Mouse (Mus musculus): ENCODE data around the gene Rab17. TPM values are rescaled to one million over a fixed set of nuclear protein-coding genes. Genes with fewer than 3 reads are reported as not detected.
A peak's percentile ranks its signal among the peaks of the same experiment; 100 is the strongest.

Rab17 gene
- polyA plus RNA-seq, 1 experiment from 2014 or later, result 3.8 TPM

- H3K4me1 ChIP-seq, result peaks cover 29% of the 10 kb centered on the region
- no peak overlapping the region for H3K27ac ChIP-seq
- WGBS, result 82% methylated on average over 8 of the region's 8 CpGs
Observed at GRCm38 (mm10) chr1:91003522-91004253, 34.2 kb upstream of the Rab17 start.

GRCm38 (mm10) chr1:91002641-91003040 lies 33.2 kb upstream of the Rab17 start:
- H3K4me2 ChIP-seq, result no peak overlapping the region
- H3K27ac ChIP-seq, result no peak overlapping the region
- 88% methylated on average over 3 of the region's 3 CpGs for WGBS
- no peak overlapping the region for H3K9ac ChIP-seq
- H3K4me1 ChIP-seq, result peaks cover 33% of the 10 kb centered on the region
- no peaks in the 10 kb centered on the region for H3K9me3 ChIP-seq
- H3K27me3 ChIP-seq, result no peaks in the 10 kb centered on the region
- no peaks in the 10 kb centered on the region for H3K36me3 ChIP-seq
- no peak overlapping the region for H3K4me3 ChIP-seq
- ATAC-seq (ENCODE audit: borderline replicate concordance, extremely low read depth, low FRiP score, low TSS enrichment), result no peak

More at GRCm38 (mm10) chr1:91003522-91004253, 34.2 kb upstream of the Rab17 start:
- H3K4me2 ChIP-seq, result no peak overlapping the region
- no peaks in the 10 kb centered on the region for H3K27me3 ChIP-seq
- no peaks in the 10 kb centered on the region for H3K36me3 ChIP-seq
- no peak for ATAC-seq (ENCODE audit: borderline replicate concordance, extremely low read depth, low FRiP score, low TSS enrichment)
- H3K4me3 ChIP-seq, result no peak overlapping the region
- H3K9me3 ChIP-seq, result no peaks in the 10 kb centered on the region
- no peak overlapping the region for H3K9ac ChIP-seq

- ATAC-seq (ENCODE audit: borderline replicate concordance, extremely low read depth, low FRiP score, low TSS enrichment), result no peak
- Histone ChIP-seq H3K9ac (no peak overlapping the region), H3K27me3 (no peaks in the 10 kb centered on the region), H3K36me3 (no peaks in the 10 kb centered on the region), H3K4me1 (peaks cover 33% of the 10 kb centered on the region), H3K27ac (no peak overlapping the region), H3K9me3 (no peaks in the 10 kb centered on the region), H3K4me2 (no peak overlapping the region), H3K4me3 (no peak overlapping the region)
- 76% methylated on average over 3 of the region's 3 CpGs for WGBS
Observed at GRCm38 (mm10) chr1:91001871-91002539, 32.5 kb upstream of the Rab17 start.

- H3K36me3 ChIP-seq, result no peaks in the 10 kb centered on the region
- H3K27ac ChIP-seq, result no peak overlapping the region
- WGBS, result 76% methylated on average over 3 of the region's 3 CpGs
- no peak overlapping the region for H3K4me2 ChIP-seq
- H3K4me3 ChIP-seq, result no peak overlapping the region
- H3K27me3 ChIP-seq, result no peaks in the 10 kb centered on the region
- peaks cover 33% of the 10 kb centered on the region for H3K4me1 ChIP-seq
- H3K9ac ChIP-seq, result no peak overlapping the region
- no peak for ATAC-seq (ENCODE audit: borderline replicate concordance, extremely low read depth, low FRiP score, low TSS enrichment)
- H3K9me3 ChIP-seq, result no peaks in the 10 kb centered on the region
Observed at GRCm38 (mm10) chr1:91001101-91001500, 31.6 kb upstream of the Rab17 start.

GRCm38 (mm10) chr1:90999911-91000601 lies 30.6 kb upstream of the Rab17 start:
- Histone ChIP-seq H3K9ac (peak overlapping the region; percentile 65; the same call in 1 of the 2 replicates), H3K36me3 (no peaks in the 10 kb centered on the region), H3K27ac (no peak overlapping the region), H3K4me2 (peak overlapping the region; percentile 94), H3K4me3 (no peak overlapping the region), H3K4me1 (peaks cover 33% of the 10 kb centered on the region), H3K27me3 (no peaks in the 10 kb centered on the region), H3K9me3 (no peaks in the 10 kb centered on the region)
- WGBS, result 56% methylated on average over 10 of the region's 10 CpGs
- no peak for ATAC-seq (ENCODE audit: borderline replicate concordance, extremely low read depth, low FRiP score, low TSS enrichment)

- Histone ChIP-seq H3K4me3 (peak overlapping the region; percentile 61), H3K4me1 (peaks cover 33% of the 10 kb centered on the region), H3K27me3 (no peaks in the 10 kb centered on the region), H3K27ac (peak overlapping the region; percentile 32; the same call in 1 of the 2 replicates), H3K36me3 (no peaks in the 10 kb centered on the region), H3K9me3 (no peaks in the 10 kb centered on the region), H3K4me2 (peak overlapping the region; percentile 94), H3K9ac (peak overlapping the region; percentile 65)
- WGBS, result 2% methylated on average over 41 of the region's 41 CpGs
- ATAC-seq (ENCODE audit: borderline replicate concordance, extremely low read depth, low FRiP score, low TSS enrichment), result peak; percentile 73
Observed at GRCm38 (mm10) chr1:90998891-90999611, 29.6 kb upstream of the Rab17 start.

- peak within 1 kb of the TSS; percentile 61 for H3K4me3 ChIP-seq
- H3K9ac ChIP-seq, result peak within 1 kb of the TSS; percentile 65
- H3K9me3 ChIP-seq, result no peaks in the 10 kb centered on the region
- peak within 1 kb of the TSS; percentile 32; the same call in 1 of the 2 replicates for H3K27ac ChIP-seq
- H3K36me3 ChIP-seq, result no peaks in the 10 kb centered on the region
- H3K4me1 ChIP-seq, result peaks cover 33% of the 10 kb centered on the region
- no peaks in the 10 kb centered on the region for H3K27me3 ChIP-seq
- peak; percentile 70; the same call in 1 of the 2 replicates for ATAC-seq (ENCODE audit: borderline replicate concordance, extremely low read depth, low FRiP score, low TSS enrichment)
- WGBS, result 1% methylated on average over 59 of the region's 59 CpGs
- H3K4me2 ChIP-seq, result peak within 1 kb of the TSS; percentile 94
Observed at GRCm38 (mm10) chr1:90998268-90998890, 28.9 kb upstream of the Rab17 start, which contains the start of gene Lrrfip1. Lrrfip1 (plus strand) TSS chr1:90998737.

- Histone ChIP-seq H3K27ac (no peak overlapping the region), H3K9me3 (no peaks in the 10 kb centered on the region), H3K4me3 (peak overlapping the region; percentile 61), H3K27me3 (no peaks in the 10 kb centered on the region), H3K4me2 (peak overlapping the region; percentile 94), H3K36me3 (no peaks in the 10 kb centered on the region), H3K4me1 (peaks cover 33% of the 10 kb centered on the region), H3K9ac (no peak overlapping the region)
- no peak for ATAC-seq (ENCODE audit: borderline replicate concordance, extremely low read depth, low FRiP score, low TSS enrichment)
- 80% methylated on average over 5 of the region's 5 CpGs for WGBS
Observed at GRCm38 (mm10) chr1:90997641-90998040, 28.2 kb upstream of the Rab17 start.

GRCm38 (mm10) chr1:90997136-90997535 lies 27.7 kb upstream of the Rab17 start:
- WGBS, result 39% methylated on average over 4 of the region's 4 CpGs
- Histone ChIP-seq H3K9ac (no peak overlapping the region), H3K36me3 (no peaks in the 10 kb centered on the region), H3K4me2 (no peak overlapping the region), H3K9me3 (no peaks in the 10 kb centered on the region), H3K27me3 (no peaks in the 10 kb centered on the region), H3K4me3 (no peak overlapping the region), H3K27ac (no peak overlapping the region), H3K4me1 (peaks cover 33% of the 10 kb centered on the region)
- no peak for ATAC-seq (ENCODE audit: borderline replicate concordance, extremely low read depth, low FRiP score, low TSS enrichment)

GRCm38 (mm10) chr1:90995916-90996315 lies 26.5 kb upstream of the Rab17 start:
- no peak overlapping the region for H3K4me3 ChIP-seq
- H3K27ac ChIP-seq, result no peak overlapping the region
- WGBS, result 94% methylated on average over 1 of the region's 1 CpGs
- H3K4me2 ChIP-seq, result no peak overlapping the region
- no peak overlapping the region for H3K9ac ChIP-seq
- peaks cover 25% of the 10 kb centered on the region for H3K4me1 ChIP-seq
- no peak for ATAC-seq (ENCODE audit: borderline replicate concordance, extremely low read depth, low FRiP score, low TSS enrichment)
- H3K27me3 ChIP-seq, result no peaks in the 10 kb centered on the region
- no peaks in the 10 kb centered on the region for H3K9me3 ChIP-seq
- no peaks in the 10 kb centered on the region for H3K36me3 ChIP-seq

- Histone ChIP-seq H3K27me3 (no peaks in the 10 kb centered on the region), H3K4me1 (peaks cover 3% of the 10 kb centered on the region; the same call in 1 of the 2 replicates), H3K4me2 (no peak overlapping the region), H3K9ac (no peak overlapping the region), H3K36me3 (no peaks in the 10 kb centered on the region), H3K4me3 (no peak overlapping the region), H3K9me3 (no peaks in the 10 kb centered on the region), H3K27ac (no peak overlapping the region)
- 56% methylated on average over 3 of the region's 3 CpGs for WGBS
- ATAC-seq (ENCODE audit: borderline replicate concordance, extremely low read depth, low FRiP score, low TSS enrichment), result 0 out of 2 replicates have a peak, but pooled peaks have one; percentile 3
Observed at GRCm38 (mm10) chr1:90981346-90981745, 11.9 kb upstream of the Rab17 start.

All from lung, embryonic 15.5 days (tissue).